Mouse (Mus musculus) kidney, adult 18-20 months (tissue): ENCODE results near the gene Mettl7a1.
"Not testable (repeated sequence)": the region's sequence is repeated elsewhere in the genome, so short reads cannot be mapped to it uniquely, and the experiment has no call there.

Source experiments
- DNase-seq: peaks from one replicate; pipeline ENCODE4 v3.0.0; 2021

Gene Mettl7a1

DNA sequence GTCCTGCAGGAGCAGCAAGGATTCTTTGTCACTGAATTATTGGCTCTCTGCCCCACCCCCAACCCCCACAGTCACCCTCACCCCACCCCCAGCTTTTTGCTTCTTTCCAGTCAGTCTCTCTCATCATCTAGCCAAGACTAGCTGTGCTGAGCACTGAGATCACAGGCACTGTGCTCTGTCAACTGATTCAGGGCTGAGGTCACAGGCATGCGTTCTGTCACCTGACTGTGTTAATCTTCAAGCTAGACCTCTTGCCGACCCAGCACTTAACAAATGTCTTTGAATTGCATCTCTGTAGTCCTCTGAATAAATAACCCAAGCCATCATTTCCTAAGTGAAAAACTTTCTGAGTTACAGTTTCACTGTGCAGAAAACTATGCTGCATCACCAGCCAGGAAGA, 45.6 kb downstream of the Mettl7a1 start:
- peak; percentile 73 for DNase-seq

DNA sequence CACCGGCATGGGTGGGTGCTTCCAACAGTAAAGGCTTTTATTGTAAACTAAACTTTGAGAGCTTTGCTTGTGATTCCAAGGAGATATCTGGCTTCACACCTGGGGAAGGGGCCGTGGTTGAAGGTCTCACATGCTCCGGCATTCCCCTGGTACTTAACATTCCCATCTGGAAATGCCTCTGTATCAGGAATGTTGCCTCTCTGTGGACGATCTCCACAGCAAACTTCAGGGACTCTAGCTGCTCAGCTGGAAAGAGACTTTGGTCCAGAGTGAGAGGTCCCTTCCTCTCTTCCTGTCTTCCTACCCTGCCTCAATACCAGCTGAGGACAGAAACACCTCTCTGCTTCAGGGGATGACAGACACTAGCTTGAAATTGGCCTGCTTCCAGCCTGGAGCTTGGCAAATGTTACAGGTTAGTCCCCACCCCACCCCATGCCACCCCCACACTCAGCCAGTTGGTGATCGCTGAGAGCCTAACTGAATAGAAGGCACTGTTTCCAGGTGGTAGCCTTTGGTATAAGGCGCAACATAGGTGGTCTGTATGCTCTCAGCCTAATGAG, 47.6 kb downstream of the Mettl7a1 start:
- DNase-seq: no peak

DNA sequence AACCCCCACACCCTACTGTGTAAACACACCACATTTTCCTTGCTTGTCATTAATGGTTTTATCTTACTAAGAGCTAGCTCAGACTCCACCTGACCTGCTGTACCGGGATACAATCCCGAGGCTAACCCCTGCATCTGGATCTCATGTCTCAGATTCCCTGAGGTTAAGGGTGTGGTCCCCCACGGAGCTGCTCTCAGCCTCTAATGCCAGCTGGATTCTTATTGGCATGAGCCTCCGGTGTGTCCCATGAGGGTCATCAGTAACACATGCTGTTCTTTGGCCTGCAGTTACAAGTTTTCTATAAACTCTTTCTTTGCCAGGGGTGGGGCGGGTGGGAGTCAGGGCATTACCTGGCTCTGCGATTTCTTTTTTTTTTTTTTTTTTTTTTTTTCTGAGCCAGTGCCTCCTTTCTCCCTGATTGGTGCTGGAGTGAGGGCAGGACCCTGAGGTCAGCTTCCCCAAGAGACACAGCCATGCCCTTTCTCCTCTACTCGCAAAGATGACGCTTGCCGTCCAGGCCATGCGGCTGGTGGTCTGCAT, 48.8 kb downstream of the Mettl7a1 start, which contains the start of the genes Methig1 and Mettl7a2:
Gene Methig1 (plus strand): TSS at position 439 of the 540 bp plus-strand sequence.
Gene Mettl7a2 (plus strand): TSS at position 490 of the 540 bp plus-strand sequence.
- DNase-seq: no peak

- DNase-seq: not testable (repeated sequence)
These were observed 49.5 kb downstream of the Mettl7a1 start for GRCm38 (mm10) chr15:100353399-100353798.

DNA sequence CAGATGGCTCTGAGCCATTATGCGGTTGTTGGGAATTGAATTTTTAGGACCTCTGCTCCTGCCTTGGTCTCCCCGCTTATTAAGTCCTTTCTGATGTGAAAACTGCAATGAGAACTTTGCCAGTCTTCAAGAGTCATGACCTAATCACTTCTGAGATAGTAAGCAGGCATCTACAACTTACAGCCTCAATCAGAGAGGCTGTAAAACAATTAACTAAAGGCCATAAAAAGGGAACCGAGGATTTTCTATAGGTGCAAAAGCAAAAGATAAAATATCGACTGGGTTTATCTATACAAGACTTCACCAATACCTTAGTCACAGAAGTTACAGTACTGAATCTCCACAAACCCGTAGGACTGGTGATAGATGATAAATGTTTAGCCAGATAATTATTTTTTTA, 51.9 kb downstream of the Mettl7a1 start:
- no peak for DNase-seq

DNA sequence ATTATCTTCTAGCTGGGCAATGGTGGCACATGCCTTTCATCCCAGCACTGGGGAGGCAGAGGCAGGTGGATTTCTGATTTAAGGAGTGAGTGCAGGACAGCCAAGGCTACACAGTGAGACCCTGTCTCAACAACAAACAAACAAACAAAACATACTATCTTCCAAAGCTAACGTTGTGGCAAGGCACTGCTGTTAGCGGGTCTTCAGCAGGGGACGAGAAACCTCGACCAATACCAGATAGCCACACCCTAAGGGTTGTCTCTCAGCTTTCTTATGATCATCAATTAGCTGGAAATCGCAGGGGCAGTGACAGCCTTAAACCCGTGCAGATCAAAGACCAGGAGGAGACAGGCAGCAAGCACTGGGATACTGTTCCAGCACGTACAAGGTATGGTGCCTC, 60.3 kb downstream of the Mettl7a1 start, which contains the start of gene Higd1c:
Gene Higd1c (plus strand): TSS at position 301 of the 400 bp plus-strand sequence.
- DNase-seq: no peak

- DNase-seq: not testable (repeated sequence)
These were observed 62.0 kb downstream of the Mettl7a1 start for GRCm38 (mm10) chr15:100365967-100366366.

- DNase-seq: no peak
These were observed 63.2 kb downstream of the Mettl7a1 start for GRCm38 (mm10) chr15:100367119-100367518.

- peak; percentile 71 for DNase-seq
These were observed 71.1 kb downstream of the Mettl7a1 start for GRCm38 (mm10) chr15:100375066-100375465.

DNA sequence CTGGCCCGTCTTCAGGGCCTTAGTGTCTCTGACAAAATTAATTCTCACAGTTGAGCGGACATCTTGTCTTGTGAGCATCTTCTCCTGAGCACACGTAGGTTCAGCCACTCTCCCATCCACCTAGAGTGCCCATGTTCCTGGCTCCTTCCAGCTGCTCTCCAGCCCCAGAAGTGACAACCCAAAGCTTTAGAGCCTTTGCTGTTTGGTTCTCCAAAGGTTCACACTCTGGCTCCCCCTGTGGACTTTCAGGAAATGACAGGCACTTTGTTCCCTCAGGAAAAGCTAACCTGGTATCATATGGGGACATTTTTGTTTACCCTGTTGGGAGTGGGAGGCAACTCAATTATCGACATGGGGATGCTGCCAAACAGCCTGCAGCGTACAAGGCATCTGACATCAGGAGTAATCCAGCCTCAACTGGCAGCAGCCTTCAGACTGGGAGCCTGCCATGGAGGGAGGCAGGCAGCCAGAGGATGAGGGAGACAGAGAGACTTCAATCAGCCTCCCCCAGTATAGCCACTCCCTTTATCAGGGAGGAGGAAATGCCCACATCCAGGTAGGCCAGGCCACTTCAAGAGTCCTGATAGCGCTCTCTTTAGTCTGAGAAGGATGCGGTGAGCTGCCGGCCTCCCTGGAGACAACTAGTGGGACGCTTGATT, 74.0 kb downstream of the Mettl7a1 start:
- DNase-seq: not testable (repeated sequence)
